Mouse (Mus musculus) midbrain, embryonic 11.5 days (tissue): ENCODE data around the gene Gpr132. TPM values are rescaled to one million over a fixed set of nuclear protein-coding genes. Genes with fewer than 3 reads are reported as not detected.

Experiments
- polyA plus RNA-seq: library from polyadenylated mRNA; unstranded; fragments of >200 nt; fragmentation: Nextera tagmentation; extraction: Ambion mirVana; gene quantifications from 2 replicates; pipeline ENCODE4 v1.2.1, GENCODE M21; 2014

Gpr132 gene
- polyA plus RNA-seq, 1 experiment from 2014 or later: not detected

Other genes starting within 250 kb of the Gpr132 start
- 1.9 and 2.7 TPM in 2 replicates for gene Adssl1, start 248.2 kb downstream of the Gpr132 start, polyA plus RNA-seq
- gene Siva1, start 223.5 kb downstream of the Gpr132 start, polyA plus RNA-seq: 182 and 230 TPM in 2 replicates
- gene Akt1, start 193.3 kb downstream of the Gpr132 start, polyA plus RNA-seq: 62.5 and 82.6 TPM in 2 replicates
- gene Zbtb42, start 189.4 kb downstream of the Gpr132 start, polyA plus RNA-seq: 4.8 and 5.1 TPM in 2 replicates
- 5.2 and 5.5 TPM in 2 replicates for gene Cep170b, start 147.8 kb downstream of the Gpr132 start, polyA plus RNA-seq
- 3.5 and 4.2 TPM in 2 replicates for gene Pld4, start 107.6 kb downstream of the Gpr132 start, polyA plus RNA-seq
- 0.07 and 0.22 TPM in 2 replicates for gene Ahnak2, start 65.6 kb downstream of the Gpr132 start, polyA plus RNA-seq
- 14.7 and 15.3 TPM in 2 replicates for gene Clba1, start 59.3 kb downstream of the Gpr132 start, polyA plus RNA-seq
- gene Cdca4, start 38.8 kb downstream of the Gpr132 start, polyA plus RNA-seq: 159 TPM in 2 replicates
- gene Jag2, start 61.5 kb upstream of the Gpr132 start, polyA plus RNA-seq: 3.0 and 3.2 TPM in 2 replicates
- 54.0 and 61.7 TPM in 2 replicates for gene Nudt14, start 73.9 kb upstream of the Gpr132 start, polyA plus RNA-seq
- gene Btbd6, start 108.3 kb upstream of the Gpr132 start, polyA plus RNA-seq: 17.5 and 19.2 TPM in 2 replicates
- 51.9 and 53.0 TPM in 2 replicates for gene Brf1, start 132.5 kb upstream of the Gpr132 start, polyA plus RNA-seq
- gene Pacs2, start 146.3 kb upstream of the Gpr132 start, polyA plus RNA-seq: 17.3 and 17.5 TPM in 2 replicates
- not detected in 2 replicates for gene Tex22, start 206.3 kb upstream of the Gpr132 start, polyA plus RNA-seq
- gene Mta1, start 230.1 kb upstream of the Gpr132 start, polyA plus RNA-seq: 19.2 and 21.4 TPM in 2 replicates